Mouse (Mus musculus): ENCODE data around the gene 2210010C04Rik. TPM values are rescaled to one million over a fixed set of nuclear protein-coding genes. Genes with fewer than 3 reads are reported as not detected.

Gene 2210010C04Rik
- polyA plus RNA-seq, 1 experiment from 2014 or later: not detected

DNA sequence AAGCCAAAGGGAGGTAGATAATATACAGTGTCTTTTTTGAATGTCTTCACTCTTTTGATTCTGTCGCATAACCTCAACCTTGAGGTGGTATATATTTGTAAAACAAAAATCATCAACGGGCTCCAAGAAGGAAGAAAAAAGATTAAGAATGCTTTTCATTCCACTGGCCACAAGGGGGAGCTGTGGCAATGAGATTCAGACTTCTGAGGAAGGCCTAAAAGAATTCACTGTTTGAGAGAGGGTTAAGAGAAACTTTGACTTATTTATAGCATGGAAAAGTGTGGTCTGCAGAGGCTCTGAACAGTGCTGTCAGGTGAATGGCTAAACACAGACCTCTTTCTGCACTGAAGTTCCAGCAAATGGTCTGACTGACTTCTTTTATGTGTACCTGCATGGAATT lies 20.3 kb upstream of the 2210010C04Rik start:
- Histone ChIP-seq H3K27ac (ENCODE audit: low read depth, low read length) (no peak overlapping the region), H3K4me3 (ENCODE audit: low read depth, low read length) (no peak overlapping the region), H3K9me3 (replicated peaks; ENCODE audit: control insufficient read depth, low read length) (no peaks in the 10 kb centered on the region), H3K4me1 (ENCODE audit: control insufficient read depth, insufficient read depth, low read length) (no peaks in the 10 kb centered on the region), H3K4me2 (no peak overlapping the region), H3K9ac (ENCODE audit: low read depth, low read length) (no peak overlapping the region), H3K36me3 (ENCODE audit: control insufficient read depth, insufficient read depth, low read length) (no peaks in the 10 kb centered on the region), H3K27me3 (ENCODE audit: control insufficient read depth, insufficient read depth, low read length) (no peaks in the 10 kb centered on the region)
- 37% methylated on average over 2 of the region's 2 CpGs for WGBS (ENCODE audit: insufficient replicate concordance)
- ATAC-seq (replicated peaks; ENCODE audit: insufficient number of reproducible peaks, low FRiP score, low TSS enrichment): no peak

DNA sequence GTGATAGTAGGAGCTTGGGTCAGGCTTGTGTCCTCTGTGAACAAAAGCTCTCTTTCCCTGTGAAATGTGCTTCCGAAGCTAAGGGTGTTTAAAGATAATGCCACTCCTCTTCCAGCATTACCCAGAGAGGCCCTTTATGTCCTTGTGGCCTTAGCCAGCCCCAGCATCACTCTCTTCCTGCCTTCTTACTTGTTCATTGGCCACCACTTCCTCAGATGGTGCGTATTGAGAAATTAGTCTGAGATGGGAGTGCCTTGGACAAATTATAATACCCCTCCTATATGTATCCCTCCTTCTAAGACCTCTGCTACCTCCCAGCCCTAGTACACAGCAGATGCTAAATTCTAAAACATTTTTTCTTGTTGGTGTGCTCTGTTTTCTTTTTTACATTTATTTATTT lies 19.1 kb upstream of the 2210010C04Rik start:
- no peaks in the 10 kb centered on the region for H3K36me3 ChIP-seq (ENCODE audit: control insufficient read depth, insufficient read depth, low read length)
- no peak overlapping the region for H3K4me2 ChIP-seq
- H3K9me3 ChIP-seq (replicated peaks; ENCODE audit: control insufficient read depth, low read length): no peaks in the 10 kb centered on the region
- 71% methylated on average over 2 of the region's 2 CpGs for WGBS (ENCODE audit: insufficient replicate concordance)
- H3K4me1 ChIP-seq (ENCODE audit: control insufficient read depth, insufficient read depth, low read length): no peaks in the 10 kb centered on the region
- no peak overlapping the region for H3K9ac ChIP-seq (ENCODE audit: low read depth, low read length)
- no peak for ATAC-seq (replicated peaks; ENCODE audit: insufficient number of reproducible peaks, low FRiP score, low TSS enrichment)
- no peak overlapping the region for H3K4me3 ChIP-seq (ENCODE audit: low read depth, low read length)
- H3K27ac ChIP-seq (ENCODE audit: low read depth, low read length): no peak overlapping the region
- no peaks in the 10 kb centered on the region for H3K27me3 ChIP-seq (ENCODE audit: control insufficient read depth, insufficient read depth, low read length)

DNA sequence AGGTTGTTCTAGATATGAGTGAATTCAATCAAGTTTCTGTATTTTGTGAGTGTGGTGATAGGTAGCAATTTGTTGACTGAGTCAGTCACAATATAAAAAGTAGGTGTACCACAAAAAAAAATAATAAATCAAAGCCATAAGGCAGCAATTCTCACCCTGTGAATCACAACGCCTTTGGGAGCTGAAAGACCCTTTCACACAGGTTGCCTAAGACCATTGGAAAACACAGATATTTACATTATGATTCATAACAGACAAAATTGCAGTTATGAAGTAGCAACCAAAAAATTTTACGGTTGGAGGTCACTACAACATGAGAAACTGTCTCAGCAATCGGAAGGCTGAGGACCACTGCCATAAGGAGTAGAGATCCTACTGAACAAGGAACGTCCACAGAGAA lies 16.5 kb upstream of the 2210010C04Rik start:
- Histone ChIP-seq H3K4me1 (ENCODE audit: control insufficient read depth, insufficient read depth, low read length) (no peaks in the 10 kb centered on the region), H3K36me3 (ENCODE audit: control insufficient read depth, insufficient read depth, low read length) (no peaks in the 10 kb centered on the region), H3K4me2 (no peak overlapping the region), H3K9ac (ENCODE audit: low read depth, low read length) (no peak overlapping the region), H3K4me3 (ENCODE audit: low read depth, low read length) (no peak overlapping the region), H3K27me3 (ENCODE audit: control insufficient read depth, insufficient read depth, low read length) (no peaks in the 10 kb centered on the region), H3K27ac (ENCODE audit: low read depth, low read length) (no peak overlapping the region), H3K9me3 (replicated peaks; ENCODE audit: control insufficient read depth, low read length) (no peaks in the 10 kb centered on the region)
- WGBS (ENCODE audit: insufficient replicate concordance): 82% methylated on average over 4 of the region's 4 CpGs
- ATAC-seq (replicated peaks; ENCODE audit: insufficient number of reproducible peaks, low FRiP score, low TSS enrichment): no peak

DNA sequence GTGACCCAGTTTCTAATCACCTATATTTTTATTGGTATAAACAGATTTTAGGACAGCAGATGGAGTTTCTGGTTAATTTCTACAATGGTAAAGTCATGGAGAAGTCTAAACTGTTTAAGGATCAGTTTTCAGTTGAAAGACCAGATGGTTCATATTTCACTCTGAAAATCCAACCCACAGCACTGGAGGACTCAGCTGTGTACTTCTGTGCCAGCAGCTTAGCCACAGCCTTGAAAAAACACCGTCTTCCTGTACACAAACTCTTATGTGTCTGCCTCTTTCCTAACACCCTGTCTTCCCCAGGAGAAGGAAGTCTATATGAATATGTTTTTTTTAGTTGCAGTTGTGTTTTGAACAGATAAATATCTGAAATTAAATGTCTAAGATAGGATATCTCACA lies 13.3 kb upstream of the 2210010C04Rik start:
- WGBS (ENCODE audit: insufficient replicate concordance): 69% methylated on average over 1 of the region's 1 CpGs
- Histone ChIP-seq H3K9ac (ENCODE audit: low read depth, low read length) (no peak overlapping the region), H3K27ac (ENCODE audit: low read depth, low read length) (no peak overlapping the region), H3K36me3 (ENCODE audit: control insufficient read depth, insufficient read depth, low read length) (no peaks in the 10 kb centered on the region), H3K4me3 (ENCODE audit: low read depth, low read length) (no peak overlapping the region), H3K9me3 (replicated peaks; ENCODE audit: control insufficient read depth, low read length) (no peaks in the 10 kb centered on the region), H3K27me3 (ENCODE audit: control insufficient read depth, insufficient read depth, low read length) (no peaks in the 10 kb centered on the region), H3K4me1 (ENCODE audit: control insufficient read depth, insufficient read depth, low read length) (no peaks in the 10 kb centered on the region), H3K4me2 (no peak overlapping the region)
- no peak for ATAC-seq (replicated peaks; ENCODE audit: insufficient number of reproducible peaks, low FRiP score, low TSS enrichment)

DNA sequence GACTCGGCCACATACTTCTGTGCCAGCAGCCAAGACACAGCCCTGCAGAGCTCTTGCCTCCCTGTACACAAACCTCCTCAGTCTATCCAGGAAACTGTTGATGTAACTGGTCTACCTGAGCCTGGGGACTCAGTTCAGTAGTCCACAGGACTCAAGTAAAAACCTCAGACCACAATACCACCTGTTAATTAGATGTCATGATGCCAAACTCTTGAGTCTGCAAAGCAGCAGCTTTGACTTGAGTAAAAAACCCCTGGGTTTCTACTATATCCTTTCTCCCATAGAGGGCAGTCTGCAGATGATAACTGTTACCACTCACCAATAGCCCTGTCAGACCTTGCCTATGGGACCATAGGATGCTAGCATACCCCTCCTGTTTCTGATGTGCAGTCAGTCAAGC lies 12.7 kb upstream of the 2210010C04Rik start:
- H3K9ac ChIP-seq (ENCODE audit: low read depth, low read length): no peak overlapping the region
- H3K36me3 ChIP-seq (ENCODE audit: control insufficient read depth, insufficient read depth, low read length): no peaks in the 10 kb centered on the region
- no peaks in the 10 kb centered on the region for H3K4me1 ChIP-seq (ENCODE audit: control insufficient read depth, insufficient read depth, low read length)
- H3K27ac ChIP-seq (ENCODE audit: low read depth, low read length): no peak overlapping the region
- no peaks in the 10 kb centered on the region for H3K9me3 ChIP-seq (replicated peaks; ENCODE audit: control insufficient read depth, low read length)
- ATAC-seq (replicated peaks; ENCODE audit: insufficient number of reproducible peaks, low FRiP score, low TSS enrichment): no peak
- no peak overlapping the region for H3K4me3 ChIP-seq (ENCODE audit: low read depth, low read length)
- H3K4me2 ChIP-seq: no peak overlapping the region
- no peaks in the 10 kb centered on the region for H3K27me3 ChIP-seq (ENCODE audit: control insufficient read depth, insufficient read depth, low read length)
- 72% methylated on average over 1 of the region's 1 CpGs for WGBS (ENCODE audit: insufficient replicate concordance)

DNA sequence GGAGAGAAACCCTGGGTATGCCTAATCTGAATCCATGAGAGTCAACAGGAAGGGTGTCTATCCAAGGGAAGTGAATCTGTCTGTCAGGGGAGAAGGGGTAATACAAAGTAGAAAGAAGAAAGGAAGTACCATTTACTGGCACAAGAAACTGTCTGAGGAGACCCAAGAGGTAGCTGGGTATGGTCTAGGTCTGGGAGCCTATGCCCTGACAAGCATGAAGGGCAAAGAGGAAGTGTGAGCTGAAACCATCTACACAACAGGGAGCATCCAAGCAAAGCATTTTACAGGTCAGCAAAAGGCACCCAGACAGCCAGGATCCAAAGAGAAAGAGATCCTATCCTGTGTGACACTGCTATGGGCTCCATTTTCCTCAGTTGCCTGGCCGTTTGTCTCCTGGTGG lies 11.9 kb upstream of the 2210010C04Rik start:
- Histone ChIP-seq H3K4me3 (ENCODE audit: low read depth, low read length) (no peak overlapping the region), H3K4me1 (ENCODE audit: control insufficient read depth, insufficient read depth, low read length) (no peaks in the 10 kb centered on the region), H3K27me3 (ENCODE audit: control insufficient read depth, insufficient read depth, low read length) (no peaks in the 10 kb centered on the region), H3K4me2 (no peak overlapping the region), H3K9me3 (replicated peaks; ENCODE audit: control insufficient read depth, low read length) (no peaks in the 10 kb centered on the region), H3K36me3 (ENCODE audit: control insufficient read depth, insufficient read depth, low read length) (no peaks in the 10 kb centered on the region), H3K9ac (ENCODE audit: low read depth, low read length) (no peak overlapping the region), H3K27ac (ENCODE audit: low read depth, low read length) (no peak overlapping the region)
- ATAC-seq (replicated peaks; ENCODE audit: insufficient number of reproducible peaks, low FRiP score, low TSS enrichment): no peak
- 85% methylated on average over 1 of the region's 1 CpGs for WGBS (ENCODE audit: insufficient replicate concordance)

DNA sequence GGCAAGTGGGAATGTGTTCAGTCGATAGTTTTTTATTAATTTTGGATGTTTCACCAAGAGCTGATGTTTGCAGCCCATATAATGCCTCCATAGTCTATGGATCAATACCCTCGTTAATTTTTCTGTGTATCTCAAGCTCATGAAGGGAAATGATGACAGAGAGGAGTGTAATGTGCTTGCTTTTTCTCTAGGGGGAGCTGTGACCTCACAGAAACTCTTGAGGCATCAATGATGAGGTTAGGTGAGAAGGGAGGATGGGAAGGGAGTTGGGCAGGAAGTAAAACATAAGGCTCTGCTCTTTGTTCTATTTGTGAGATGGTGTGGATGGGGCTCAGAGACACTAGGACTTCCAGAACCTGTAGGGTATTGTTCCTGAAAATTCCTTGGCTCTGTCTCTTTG lies 11.2 kb upstream of the 2210010C04Rik start:
- 52% methylated on average over 2 of the region's 2 CpGs for WGBS (ENCODE audit: insufficient replicate concordance)
- Histone ChIP-seq H3K4me3 (ENCODE audit: low read depth, low read length) (no peak overlapping the region), H3K36me3 (ENCODE audit: control insufficient read depth, insufficient read depth, low read length) (no peaks in the 10 kb centered on the region)

DNA sequence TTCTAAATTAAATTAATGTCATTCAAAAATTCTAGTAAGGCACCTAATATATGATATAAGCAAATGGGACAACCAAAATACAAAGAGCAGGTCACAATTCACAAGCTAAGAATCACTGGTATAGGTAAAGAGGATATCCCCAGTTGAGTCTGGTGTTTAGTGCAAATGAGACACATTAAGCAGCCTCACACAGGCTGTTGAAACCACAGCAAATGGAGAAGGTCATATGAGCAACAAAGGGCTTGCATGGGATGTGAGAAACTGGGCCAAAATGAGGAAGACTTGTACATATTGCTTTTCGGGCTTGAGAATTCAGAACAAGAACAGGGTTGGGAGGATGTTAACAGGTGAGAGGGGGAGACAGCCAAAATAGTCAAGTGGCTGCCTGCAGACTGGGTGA lies 9.4 kb upstream of the 2210010C04Rik start:
- Histone ChIP-seq H3K9me3 (replicated peaks; ENCODE audit: control insufficient read depth, low read length) (no peaks in the 10 kb centered on the region), H3K36me3 (ENCODE audit: control insufficient read depth, insufficient read depth, low read length) (no peaks in the 10 kb centered on the region), H3K4me3 (ENCODE audit: low read depth, low read length) (no peak overlapping the region), H3K9ac (ENCODE audit: low read depth, low read length) (no peak overlapping the region), H3K27me3 (ENCODE audit: control insufficient read depth, insufficient read depth, low read length) (no peaks in the 10 kb centered on the region), H3K4me2 (no peak overlapping the region), H3K27ac (ENCODE audit: low read depth, low read length) (no peak overlapping the region), H3K4me1 (ENCODE audit: control insufficient read depth, insufficient read depth, low read length) (no peaks in the 10 kb centered on the region)
- 78% methylated on average over 1 of the region's 1 CpGs for WGBS (ENCODE audit: insufficient replicate concordance)
- no peak for ATAC-seq (replicated peaks; ENCODE audit: insufficient number of reproducible peaks, low FRiP score, low TSS enrichment)

More for the DNA sequence above, 11.2 kb upstream of the 2210010C04Rik start:
- Histone ChIP-seq H3K27ac (ENCODE audit: low read depth, low read length) (no peak overlapping the region), H3K9me3 (replicated peaks; ENCODE audit: control insufficient read depth, low read length) (no peaks in the 10 kb centered on the region), H3K9ac (ENCODE audit: low read depth, low read length) (no peak overlapping the region), H3K4me2 (no peak overlapping the region), H3K27me3 (ENCODE audit: control insufficient read depth, insufficient read depth, low read length) (no peaks in the 10 kb centered on the region), H3K4me1 (ENCODE audit: control insufficient read depth, insufficient read depth, low read length) (no peaks in the 10 kb centered on the region)
- no peak for ATAC-seq (replicated peaks; ENCODE audit: insufficient number of reproducible peaks, low FRiP score, low TSS enrichment)

DNA sequence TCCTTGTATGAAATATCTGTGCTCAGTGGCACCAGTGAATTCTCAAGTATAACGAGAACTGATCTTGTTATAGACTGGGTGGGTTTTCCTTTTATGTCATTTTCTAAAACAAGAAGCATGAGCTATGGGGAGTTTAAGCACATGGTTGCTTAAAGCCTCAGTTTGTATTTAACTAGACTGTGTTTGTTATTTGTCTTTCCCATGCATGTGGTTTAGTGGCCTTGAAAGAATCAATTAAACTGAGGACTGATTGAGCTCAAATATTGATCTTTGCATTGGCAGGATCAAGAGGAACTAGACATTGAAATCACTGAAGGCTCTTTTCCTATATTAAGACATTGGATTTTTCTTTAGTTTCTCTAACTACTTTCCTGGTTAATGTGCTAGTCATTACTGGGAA lies 9.0 kb upstream of the 2210010C04Rik start:
- no peak for ATAC-seq (replicated peaks; ENCODE audit: insufficient number of reproducible peaks, low FRiP score, low TSS enrichment)
- no peak overlapping the region for H3K27ac ChIP-seq (ENCODE audit: low read depth, low read length)
- no peaks in the 10 kb centered on the region for H3K4me1 ChIP-seq (ENCODE audit: control insufficient read depth, insufficient read depth, low read length)
- H3K27me3 ChIP-seq (ENCODE audit: control insufficient read depth, insufficient read depth, low read length): no peaks in the 10 kb centered on the region
- no peaks in the 10 kb centered on the region for H3K9me3 ChIP-seq (replicated peaks; ENCODE audit: control insufficient read depth, low read length)
- H3K36me3 ChIP-seq (ENCODE audit: control insufficient read depth, insufficient read depth, low read length): no peaks in the 10 kb centered on the region
- no peak overlapping the region for H3K4me3 ChIP-seq (ENCODE audit: low read depth, low read length)
- 72% methylated on average over 1 of the region's 1 CpGs for WGBS (ENCODE audit: insufficient replicate concordance)
- no peak overlapping the region for H3K9ac ChIP-seq (ENCODE audit: low read depth, low read length)
- no peak overlapping the region for H3K4me2 ChIP-seq
